Mouse (Mus musculus): ENCODE measurements around the gene Zmym1.
"Not testable (repeated sequence)": the region's sequence is repeated elsewhere in the genome, so short reads cannot be mapped to it uniquely, and the experiment has no call there.

Gene Zmym1

DNA sequence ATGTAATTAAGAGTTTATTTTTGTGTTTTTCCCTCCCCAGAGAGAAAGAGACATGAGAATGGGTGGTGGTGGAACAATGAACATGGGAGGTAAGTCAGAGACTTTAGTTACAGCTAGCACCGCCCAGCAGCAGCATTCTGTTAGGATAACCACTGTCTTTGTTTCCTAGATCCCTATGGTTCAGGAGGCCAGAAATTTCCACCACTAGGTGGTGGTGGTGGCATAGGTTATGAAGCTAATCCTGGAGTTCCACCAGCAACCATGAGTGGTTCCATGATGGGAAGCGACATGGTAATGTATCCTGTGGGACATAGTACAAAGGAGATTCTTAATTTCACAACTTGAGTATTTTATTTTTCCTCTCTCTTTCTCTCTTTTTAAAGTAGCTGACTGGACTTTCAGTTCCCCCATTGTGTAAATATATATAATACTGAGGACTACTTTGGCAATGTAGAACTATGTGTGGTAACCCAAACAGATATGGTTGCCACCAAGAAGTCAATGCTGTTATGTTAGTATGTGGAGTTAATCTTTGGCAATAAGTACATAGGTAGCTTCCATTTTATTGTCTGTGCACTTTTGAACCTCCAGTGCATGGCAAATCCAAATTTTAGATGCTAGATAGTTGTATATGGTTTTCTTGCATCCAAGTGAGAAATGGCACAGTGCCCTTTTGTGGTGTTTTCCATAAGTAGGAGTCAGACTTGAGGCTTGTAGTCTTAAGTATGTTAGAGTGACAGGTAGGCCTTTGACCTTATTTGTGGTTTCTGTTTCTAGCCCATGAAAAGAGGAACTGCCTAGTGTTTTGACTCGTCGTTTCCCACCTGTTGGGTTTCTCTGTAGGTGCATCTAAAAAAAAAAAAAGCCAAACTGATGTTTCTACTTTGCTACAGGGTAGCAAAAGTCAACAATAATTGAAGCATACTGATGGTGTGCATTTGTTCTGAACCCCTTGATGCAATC, 33.4 kb downstream of the Zmym1 start:
- DNase-seq (ENCODE audit: low spot score in 2 of 2): no peak

DNA sequence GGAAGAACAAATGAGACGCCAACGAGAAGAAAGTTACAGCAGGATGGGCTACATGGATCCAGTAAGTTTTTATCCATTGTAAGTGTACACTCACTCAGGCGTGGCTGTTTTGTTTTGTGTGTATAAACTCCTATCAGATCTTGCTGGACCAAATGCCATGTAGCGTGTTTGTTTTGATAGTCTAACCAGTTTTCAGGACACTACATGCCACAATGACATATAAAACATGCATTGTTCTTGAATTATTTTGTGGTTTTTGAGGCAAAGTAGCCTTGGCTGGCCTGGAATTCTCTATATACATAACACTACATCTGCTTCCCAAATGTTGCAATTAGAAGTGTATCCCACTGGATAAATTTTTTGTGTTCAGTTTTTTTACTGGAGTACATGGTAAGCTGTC, 34.1 kb downstream of the Zmym1 start:
- DNase-seq (ENCODE audit: low spot score in 2 of 2): no peak

DNA sequence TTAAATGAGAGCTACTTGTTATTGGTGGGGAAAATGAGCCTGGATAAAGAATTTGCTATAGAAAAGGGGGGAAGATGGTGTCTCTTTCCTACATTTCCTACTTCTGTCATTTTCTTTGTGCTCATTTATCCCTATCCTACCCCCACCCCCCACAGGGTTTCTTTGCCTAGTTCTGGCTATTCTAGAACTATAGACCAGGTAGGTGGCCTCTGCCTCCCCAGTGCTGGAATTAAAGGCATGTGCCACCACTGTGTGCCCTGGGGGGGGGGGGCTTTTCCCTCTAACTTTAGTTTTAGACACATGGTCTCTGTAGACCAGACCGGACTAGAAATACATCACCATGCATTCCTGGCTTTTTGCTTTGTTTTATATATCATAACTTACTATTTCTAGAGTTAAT, 36.7 kb downstream of the Zmym1 start:
- DNase-seq (ENCODE audit: low spot score in 2 of 2): no peak

DNA sequence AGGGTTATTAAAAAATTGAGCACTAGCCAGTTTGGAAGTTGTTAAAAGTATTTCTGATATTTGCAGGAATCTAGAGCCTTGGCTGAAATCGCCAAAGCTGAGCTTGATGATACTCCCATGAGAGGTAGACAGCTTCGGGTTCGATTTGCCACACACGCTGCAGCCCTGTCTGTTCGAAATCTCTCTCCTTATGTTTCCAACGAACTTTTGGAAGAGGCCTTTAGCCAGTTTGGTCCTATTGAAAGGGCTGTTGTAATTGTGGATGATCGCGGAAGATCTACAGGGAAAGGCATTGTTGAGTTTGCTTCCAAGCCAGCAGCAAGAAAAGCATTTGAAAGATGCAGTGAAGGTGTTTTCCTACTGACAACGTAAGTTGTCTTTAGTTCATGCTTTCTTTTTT, 37.8 kb downstream of the Zmym1 start:
- no peak for DNase-seq (ENCODE audit: low spot score in 2 of 2)

DNA sequence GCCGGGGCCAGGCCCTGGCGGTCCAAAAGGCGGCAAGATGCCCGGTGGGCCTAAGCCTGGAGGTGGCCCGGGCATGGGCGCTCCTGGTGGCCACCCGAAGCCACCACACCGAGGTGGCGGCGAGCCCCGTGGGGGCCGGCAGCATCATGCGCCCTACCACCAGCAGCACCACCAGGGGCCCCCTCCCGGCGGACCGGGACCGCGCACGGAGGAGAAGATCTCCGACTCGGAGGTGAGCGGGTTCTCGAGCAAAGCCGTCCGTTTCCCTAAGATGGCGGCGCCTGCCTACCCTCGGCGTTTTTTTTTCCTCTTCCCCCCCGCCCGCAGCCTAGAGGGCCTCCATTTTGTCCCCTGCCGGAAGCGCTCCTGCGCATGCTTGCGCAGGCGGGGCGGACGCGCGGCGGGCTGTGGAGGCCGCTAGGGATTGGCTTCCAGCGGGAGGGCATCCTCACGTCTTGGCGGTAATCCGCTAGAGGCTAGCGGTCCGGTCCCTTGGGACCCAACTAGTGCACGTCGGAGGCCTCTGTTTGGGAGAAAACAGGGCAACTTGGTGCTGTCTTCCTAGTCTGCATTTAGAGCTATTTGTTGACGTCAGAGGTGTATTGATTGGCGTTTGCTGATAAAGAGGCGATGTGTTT, 38.8 kb downstream of the Zmym1 start:
- DNase-seq (ENCODE audit: low spot score in 2 of 2): peak; percentile 76 to 85

GRCm38 (mm10) chr4:127021151-127021945, 39.6 kb downstream of the Zmym1 start, which contains the start of gene Sfpq:
Gene Sfpq, plus strand, starts transcription at chr4:127021324.
- peak; percentile 98 for DNase-seq (ENCODE audit: low spot score in 2 of 2)

DNA sequence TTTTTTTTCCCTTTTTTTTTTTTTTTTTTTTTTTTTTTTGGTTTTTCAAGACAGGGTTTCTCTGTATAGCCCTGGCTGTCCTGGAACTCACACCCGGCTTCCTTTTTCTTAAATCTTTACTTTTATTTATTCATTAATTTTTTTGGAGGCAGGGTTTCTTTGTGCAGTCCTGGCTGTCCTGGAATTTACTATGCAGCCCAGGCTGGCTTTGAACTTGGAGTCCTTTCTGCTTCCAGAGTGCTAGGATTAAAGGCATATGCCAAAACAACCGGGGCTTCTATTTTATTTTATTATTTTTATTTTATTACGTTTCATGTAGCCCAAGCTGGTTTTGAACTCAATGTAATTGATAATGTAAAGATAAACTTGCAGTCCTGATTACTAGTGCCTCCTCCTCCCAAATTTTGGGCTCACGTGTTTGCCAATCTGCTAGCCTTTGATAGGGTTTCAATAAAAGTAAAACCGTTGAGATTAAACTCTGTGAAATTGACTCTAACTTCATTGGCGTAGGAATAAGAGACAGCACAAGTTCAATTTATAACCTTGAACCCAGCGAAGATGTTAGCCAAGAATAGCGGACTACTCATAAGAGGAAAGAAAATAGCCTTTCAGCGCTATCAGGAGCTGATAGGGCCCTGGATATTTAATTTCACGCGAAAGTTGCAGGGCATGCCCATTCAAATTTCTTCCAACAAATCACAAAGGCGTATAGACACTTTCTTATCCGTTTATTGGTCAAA, 40.4 kb downstream of the Zmym1 start:
- no peak for DNase-seq (ENCODE audit: low spot score in 2 of 2)

- no peak for DNase-seq (ENCODE audit: low spot score in 2 of 2)
Observed at GRCm38 (mm10) chr4:127016366-127016765, 44.6 kb downstream of the Zmym1 start.

DNA sequence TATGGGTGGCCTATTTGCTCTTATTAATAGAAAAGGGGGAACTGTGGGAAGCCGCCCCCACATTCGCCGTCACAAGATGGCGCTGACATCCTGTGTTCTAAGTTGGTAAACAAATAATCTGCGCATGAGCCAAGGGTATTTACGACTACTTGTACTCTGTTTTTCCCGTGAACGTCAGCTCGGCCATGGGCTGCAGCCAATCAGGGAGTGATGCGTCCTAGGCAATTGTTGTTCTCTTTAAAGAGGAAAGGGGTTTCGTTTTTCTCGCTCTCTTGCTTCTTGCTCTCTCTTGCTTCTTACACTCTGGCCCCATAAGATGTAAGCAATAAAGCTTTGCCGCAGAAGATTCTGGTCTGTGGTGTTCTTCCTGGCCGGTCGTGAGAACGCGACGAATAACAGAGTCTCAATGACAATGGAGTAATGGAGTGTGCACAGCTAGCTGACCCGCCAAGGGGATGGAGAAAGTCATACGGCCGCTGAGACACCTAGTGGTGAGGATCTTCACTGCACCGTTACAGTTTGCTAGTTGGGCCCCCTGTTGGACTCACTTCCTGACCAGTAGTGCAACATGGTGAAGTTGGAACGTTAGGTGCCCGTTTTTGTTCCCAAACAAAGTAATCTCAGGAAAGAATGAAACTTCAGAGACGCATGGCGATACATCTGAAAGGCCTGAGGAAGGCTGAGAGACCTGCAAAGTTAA, 45.5 kb downstream of the Zmym1 start:
- DNase-seq (ENCODE audit: low spot score in 2 of 2): peak; percentile 57 to 77

DNA sequence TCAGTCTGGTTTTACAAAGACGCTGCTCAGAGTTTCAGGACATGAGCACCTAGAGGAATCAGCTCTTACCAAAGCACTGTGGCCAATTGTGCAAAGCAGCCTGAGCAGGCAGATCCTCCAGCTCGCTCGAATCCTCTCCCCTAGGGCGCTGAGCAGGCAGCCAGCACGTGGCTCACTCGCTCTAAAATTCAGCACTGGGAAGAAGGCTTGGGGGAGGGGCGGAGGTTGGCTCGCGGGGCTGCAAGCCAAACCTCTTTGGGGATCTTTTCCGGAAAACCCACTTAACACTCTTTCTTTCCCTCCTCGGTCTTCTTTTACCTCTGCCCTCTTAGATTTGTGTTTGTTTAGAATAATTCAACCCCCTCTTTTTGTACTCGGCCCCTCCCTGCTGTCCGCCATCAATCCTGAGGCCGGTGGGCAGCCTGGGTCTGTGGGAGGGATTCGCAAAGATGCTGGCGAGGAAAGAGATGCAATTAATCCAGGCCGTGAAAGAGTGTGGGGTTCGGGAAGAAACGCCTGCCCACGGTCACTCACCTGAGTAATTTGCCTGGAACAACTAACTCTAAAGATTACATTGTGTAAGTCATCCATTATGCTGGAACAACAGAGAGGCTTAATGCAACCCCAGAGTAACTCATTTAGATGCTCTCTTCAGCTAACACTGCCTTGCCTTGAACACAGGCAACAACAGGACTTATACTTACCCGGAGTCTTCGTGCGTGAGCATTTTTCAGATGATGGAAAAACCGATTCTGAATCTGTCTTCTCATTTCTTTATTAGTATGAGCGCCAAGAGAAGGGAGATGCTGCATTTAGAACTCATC, 55.6 kb downstream of the Zmym1 start:
- peak; percentile 63 to 71 for DNase-seq (ENCODE audit: low spot score in 2 of 2)

DNA sequence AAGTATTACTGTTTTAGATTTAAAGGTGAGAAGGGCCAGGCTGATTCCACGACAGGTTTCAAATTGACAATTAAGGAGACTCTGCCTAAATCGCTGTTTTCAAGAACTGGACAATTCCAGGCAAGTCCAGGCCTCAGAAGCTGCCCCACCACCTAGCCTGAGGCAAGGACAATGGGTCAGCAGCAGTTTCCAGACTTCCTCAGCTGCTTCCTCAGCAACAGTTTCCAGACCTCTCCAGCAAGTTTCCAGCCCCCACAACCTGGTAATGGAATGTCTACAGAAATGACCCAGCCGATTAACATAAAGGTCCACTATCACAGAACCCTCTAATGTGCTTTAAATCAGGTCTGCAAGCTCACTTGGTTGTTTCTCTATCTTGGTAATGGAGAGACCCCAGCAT, 56.6 kb downstream of the Zmym1 start:
- DNase-seq (ENCODE audit: low spot score in 2 of 2): no peak

GRCm38 (mm10) chr4:127000601-127001105, 60.3 kb downstream of the Zmym1 start:
- DNase-seq (ENCODE audit: low spot score in 2 of 2): no peak

DNA sequence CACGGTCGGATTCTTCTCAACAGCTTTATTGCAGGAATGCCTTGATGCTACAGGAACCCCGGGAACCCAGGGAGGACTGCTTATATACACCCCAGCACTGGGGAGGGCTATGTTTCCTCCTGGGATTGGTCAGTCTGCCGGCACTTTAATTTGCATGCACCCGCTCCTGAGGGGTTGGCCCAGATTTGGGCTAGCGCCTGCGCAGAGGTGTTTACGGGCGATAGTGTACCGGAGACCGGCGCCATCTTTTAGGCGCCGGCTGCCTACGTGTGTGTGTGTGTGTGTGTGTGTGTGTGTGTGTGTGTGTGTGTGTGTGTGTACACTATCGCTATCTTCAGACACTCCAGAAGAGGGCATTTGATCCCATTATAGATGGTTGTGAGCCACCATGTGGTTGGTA, 61.6 kb downstream of the Zmym1 start:
- DNase-seq (ENCODE audit: low spot score in 2 of 2): not testable (repeated sequence)

Measured in frontal cortex, postnatal 10 days (tissue).